Mouse (Mus musculus): ENCODE measurements around the gene Mvb12a. TPM values are rescaled to one million over a fixed set of nuclear protein-coding genes. Genes with fewer than 3 reads are reported as not detected.
"Not testable (repeated sequence)": the region's sequence is repeated elsewhere in the genome, so short reads cannot be mapped to it uniquely, and the experiment has no call there.

Gene Mvb12a
- polyA plus RNA-seq, 1 experiment = 182 TPM

DNA sequence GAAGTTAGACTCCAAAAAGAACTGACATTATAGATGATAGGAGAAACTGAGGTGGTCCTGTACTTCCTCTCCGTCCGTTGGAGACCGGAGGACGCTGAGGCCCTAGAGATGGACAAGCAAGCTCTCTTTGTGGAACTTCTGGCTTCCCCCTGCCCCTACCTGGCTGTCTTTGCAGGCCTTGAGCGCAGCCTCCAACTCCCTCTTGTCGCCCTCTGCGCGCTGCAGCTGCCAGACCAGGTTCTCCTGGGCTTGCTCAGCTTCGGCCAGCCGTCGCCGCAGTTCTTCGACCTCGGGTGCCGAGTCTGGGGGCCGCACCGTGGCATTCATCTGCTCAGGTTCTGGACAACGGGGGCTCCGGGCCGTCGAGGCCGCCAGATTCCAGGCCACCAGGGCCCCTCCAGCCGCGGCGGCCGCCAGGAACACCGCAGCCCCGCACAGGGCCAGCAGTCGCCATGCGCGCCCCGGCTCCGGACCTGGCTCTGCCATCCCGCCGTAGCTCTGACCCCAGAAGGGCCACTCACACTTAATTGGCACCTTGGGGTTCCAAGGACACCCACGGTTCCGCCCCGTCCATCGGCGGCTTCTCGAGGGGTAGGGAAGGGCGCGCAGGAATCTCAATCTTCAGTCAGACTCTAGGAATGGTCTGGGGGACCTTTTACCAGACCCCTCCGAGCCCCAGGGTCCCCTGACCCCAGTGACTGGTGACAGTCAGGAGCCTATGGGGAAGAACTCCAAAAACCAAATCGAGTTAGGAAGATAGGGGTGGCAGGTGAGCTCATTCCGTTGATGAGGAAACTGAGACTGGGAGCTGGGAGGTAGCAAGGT is 17.3 kb upstream of the Mvb12a start, which contains the start of gene Ccdc194:
TSS of gene Ccdc194 (minus strand) at position 486 of the 825 bp plus-strand sequence.
- no peak for DNase-seq
- WGBS = 87% methylated on average over 46 of the region's 46 CpGs
- no peak within 1 kb of the TSS for H3K27ac ChIP-seq (ENCODE audit: control insufficient read depth, insufficient read depth, low read length)
- H3K36me3 ChIP-seq (ENCODE audit: control insufficient read depth, insufficient read depth, low read length) = no peaks in the 10 kb centered on the region
- TF ChIP-seq POLR2A (IDR thresholded peaks at IDR 0.05; ENCODE audit: control insufficient read depth, extremely low read depth, insufficient read depth, low read length, poor library complexity) (no peak), CTCF (IDR thresholded peaks at IDR 0.05; ENCODE audit: borderline replicate concordance, control insufficient read depth, extremely low read depth, insufficient read depth, low read length, poor library complexity) (no peak)
- peaks cover 9% of the 10 kb centered on the region for H3K4me1 ChIP-seq (replicated peaks; ENCODE audit: control insufficient read depth, insufficient read depth, low read length)
- no peak within 1 kb of the TSS for H3K4me3 ChIP-seq (ENCODE audit: control insufficient read depth, insufficient read depth, low read length)
- H3K27me3 ChIP-seq (ENCODE audit: control insufficient read depth, insufficient read depth, low read length) = no peaks in the 10 kb centered on the region

DNA sequence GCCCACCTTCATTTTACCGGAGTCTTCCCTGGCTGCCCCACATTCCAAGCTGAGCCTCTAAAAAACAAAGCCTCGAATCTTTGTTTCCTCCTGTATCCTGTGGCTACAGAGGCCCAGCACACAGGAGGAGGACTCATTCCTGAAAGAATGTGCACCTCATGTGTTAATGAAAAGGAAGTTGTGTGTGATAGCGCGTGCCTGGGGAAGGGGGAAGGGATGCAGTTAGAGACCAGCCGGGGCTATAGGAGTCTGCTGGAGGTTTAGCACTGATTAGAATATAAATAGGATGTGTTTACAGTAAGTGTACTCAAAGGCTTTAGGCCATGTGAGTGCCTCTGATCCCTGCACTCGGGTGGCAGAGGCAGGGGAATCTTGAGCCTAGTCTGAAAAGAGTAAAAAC is 16.4 kb upstream of the Mvb12a start:
- H3K36me3 ChIP-seq (ENCODE audit: control insufficient read depth, insufficient read depth, low read length) = no peaks in the 10 kb centered on the region
- H3K4me1 ChIP-seq (replicated peaks; ENCODE audit: control insufficient read depth, insufficient read depth, low read length) = peaks cover 9% of the 10 kb centered on the region
- no peak overlapping the region for H3K27ac ChIP-seq (ENCODE audit: control insufficient read depth, insufficient read depth, low read length)
- H3K27me3 ChIP-seq (ENCODE audit: control insufficient read depth, insufficient read depth, low read length) = no peaks in the 10 kb centered on the region
- WGBS = 71% methylated on average over 6 of the region's 6 CpGs
- H3K4me3 ChIP-seq (ENCODE audit: control insufficient read depth, insufficient read depth, low read length) = no peak overlapping the region
- no peak for DNase-seq
- no peak for TF ChIP-seq CTCF (IDR thresholded peaks at IDR 0.05; ENCODE audit: borderline replicate concordance, control insufficient read depth, extremely low read depth, insufficient read depth, low read length, poor library complexity)
- no peak for TF ChIP-seq POLR2A (IDR thresholded peaks at IDR 0.05; ENCODE audit: control insufficient read depth, extremely low read depth, insufficient read depth, low read length, poor library complexity)

DNA sequence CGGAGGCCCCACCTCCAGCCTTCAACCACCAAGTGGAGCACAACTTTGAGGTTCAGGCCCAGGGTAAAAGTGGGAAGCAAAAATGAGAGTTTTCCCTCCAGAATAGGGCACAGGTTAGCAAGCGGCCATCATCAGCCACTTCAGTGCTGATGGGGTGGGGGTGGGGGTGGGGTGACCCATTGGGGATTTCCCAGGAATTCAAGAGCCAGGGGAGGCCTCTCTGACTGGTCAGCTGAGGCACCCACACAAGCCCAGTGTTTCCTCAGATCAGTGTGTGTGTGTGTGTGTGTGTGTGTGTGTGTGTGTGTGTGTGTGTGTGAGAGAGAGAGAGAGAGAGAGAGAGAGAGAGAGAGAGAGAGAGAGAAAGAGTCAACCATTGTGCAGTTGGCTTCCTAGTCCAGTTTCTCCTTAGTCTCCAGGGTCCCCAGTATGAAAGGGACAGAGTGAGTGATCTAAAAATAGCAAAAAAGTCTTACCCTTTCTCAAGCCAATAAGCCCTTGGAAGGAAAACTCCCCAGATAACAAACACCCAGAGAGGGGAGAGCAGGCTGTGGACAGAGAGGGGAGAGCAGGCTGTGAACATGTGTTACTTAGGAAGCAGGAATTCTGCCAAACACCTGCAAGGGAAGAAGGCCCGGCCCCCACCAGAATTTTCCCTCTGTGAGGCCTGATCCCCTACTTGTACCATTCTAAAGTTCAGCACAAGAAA is 15.4 kb upstream of the Mvb12a start:
- DNase-seq = no peak
- peaks cover 9% of the 10 kb centered on the region for H3K4me1 ChIP-seq (replicated peaks; ENCODE audit: control insufficient read depth, insufficient read depth, low read length)
- TF ChIP-seq POLR2A (IDR thresholded peaks at IDR 0.05; ENCODE audit: control insufficient read depth, extremely low read depth, insufficient read depth, low read length, poor library complexity) (no peak), CTCF (IDR thresholded peaks at IDR 0.05; ENCODE audit: borderline replicate concordance, control insufficient read depth, extremely low read depth, insufficient read depth, low read length, poor library complexity) (no peak)
- H3K27me3 ChIP-seq (ENCODE audit: control insufficient read depth, insufficient read depth, low read length) = no peaks in the 10 kb centered on the region
- H3K27ac ChIP-seq (ENCODE audit: control insufficient read depth, insufficient read depth, low read length) = no peak overlapping the region
- H3K4me3 ChIP-seq (ENCODE audit: control insufficient read depth, insufficient read depth, low read length) = no peak overlapping the region
- WGBS = 67% methylated on average over 3 of the region's 3 CpGs
- no peaks in the 10 kb centered on the region for H3K36me3 ChIP-seq (ENCODE audit: control insufficient read depth, insufficient read depth, low read length)

DNA sequence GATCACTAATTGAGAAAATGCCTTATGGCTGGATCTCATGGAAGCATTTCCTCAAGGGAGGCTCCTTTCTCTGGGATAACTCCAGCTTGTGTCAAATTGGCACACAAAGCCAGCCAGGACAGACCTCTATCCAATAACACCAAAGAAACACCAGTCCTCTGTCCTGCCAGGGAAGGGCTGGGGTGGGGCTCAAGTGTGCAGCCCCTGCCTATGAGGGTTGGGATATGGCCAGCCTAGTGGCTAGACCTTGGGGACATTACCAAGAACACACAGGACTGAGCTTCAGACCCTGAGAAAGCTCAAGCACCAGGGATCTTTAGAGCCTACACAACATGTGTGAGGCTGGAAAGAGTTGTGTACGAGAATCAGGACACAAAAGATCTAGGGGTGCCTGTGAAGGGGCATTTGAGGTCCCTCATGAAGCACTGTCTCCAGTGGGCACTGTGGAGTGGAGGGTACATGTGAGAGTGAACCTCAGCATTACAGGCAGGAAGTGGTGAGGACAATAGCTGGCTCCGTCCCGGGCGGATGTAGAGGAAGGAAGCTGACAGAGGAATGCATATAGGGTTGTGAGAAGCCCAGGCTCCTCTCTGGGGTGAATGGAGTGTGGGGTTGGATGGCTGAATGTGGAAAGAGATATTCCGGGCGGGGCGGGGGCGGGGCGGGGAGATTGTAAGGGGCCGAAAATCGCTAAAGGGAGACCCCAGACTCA is 14.2 kb upstream of the Mvb12a start:
- 11% methylated on average over 11 of the region's 11 CpGs for WGBS
- no peak for TF ChIP-seq CTCF (IDR thresholded peaks at IDR 0.05; ENCODE audit: borderline replicate concordance, control insufficient read depth, extremely low read depth, insufficient read depth, low read length, poor library complexity)
- TF ChIP-seq POLR2A (IDR thresholded peaks at IDR 0.05; ENCODE audit: control insufficient read depth, extremely low read depth, insufficient read depth, low read length, poor library complexity) = no peak
- H3K4me1 ChIP-seq (replicated peaks; ENCODE audit: control insufficient read depth, insufficient read depth, low read length) = peaks cover 9% of the 10 kb centered on the region

DNA sequence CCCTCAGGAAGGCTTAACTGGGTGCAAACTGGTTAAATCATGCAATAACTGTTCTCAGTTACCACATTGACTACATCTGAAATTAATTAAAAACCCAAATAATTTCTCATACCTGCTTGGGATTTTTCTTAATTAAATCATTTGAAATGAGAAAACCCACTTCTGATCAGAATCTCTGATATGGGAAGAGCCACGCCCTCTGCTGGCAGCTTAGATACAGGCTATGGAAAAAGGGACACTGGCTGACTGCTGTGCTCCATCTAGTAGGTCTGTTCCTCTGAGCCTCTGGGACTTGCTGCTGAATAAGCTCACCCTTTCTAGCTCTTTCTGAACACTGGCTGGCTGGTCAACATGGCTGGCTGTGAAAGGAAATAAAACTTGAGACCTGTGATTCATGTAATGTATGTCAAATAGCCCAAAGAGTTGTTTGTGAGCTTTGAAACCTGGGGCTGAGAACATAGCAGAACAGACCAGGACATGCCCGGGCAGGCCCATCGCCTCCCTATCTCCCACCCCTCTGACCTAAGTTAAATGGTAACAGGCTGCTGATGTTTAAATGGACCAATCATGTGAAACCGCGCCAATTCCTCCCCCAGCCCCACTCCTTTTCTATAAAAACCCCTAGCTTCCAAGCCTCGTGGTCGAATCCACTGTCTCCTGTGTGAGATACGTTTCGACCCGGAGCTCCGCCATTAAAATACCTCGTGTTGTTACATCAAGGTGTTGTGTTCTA is 11.8 kb upstream of the Mvb12a start:
- not testable (repeated sequence) for H3K27ac ChIP-seq (ENCODE audit: control insufficient read depth, insufficient read depth, low read length); H3K4me3 ChIP-seq (ENCODE audit: control insufficient read depth, insufficient read depth, low read length); H3K36me3 ChIP-seq (ENCODE audit: control insufficient read depth, insufficient read depth, low read length); H3K27me3 ChIP-seq (ENCODE audit: control insufficient read depth, insufficient read depth, low read length); DNase-seq
- H3K4me1 ChIP-seq (replicated peaks; ENCODE audit: control insufficient read depth, insufficient read depth, low read length) = peaks cover 19% of the 10 kb centered on the region
- 86% methylated on average over 8 of the region's 12 CpGs for WGBS

More for the DNA sequence above, 14.2 kb upstream of the Mvb12a start:
- Histone ChIP-seq H3K36me3 (ENCODE audit: control insufficient read depth, insufficient read depth, low read length) (no peaks in the 10 kb centered on the region), H3K4me3 (ENCODE audit: control insufficient read depth, insufficient read depth, low read length) (no peak overlapping the region), H3K27me3 (ENCODE audit: control insufficient read depth, insufficient read depth, low read length) (no peaks in the 10 kb centered on the region), H3K27ac (ENCODE audit: control insufficient read depth, insufficient read depth, low read length) (peak overlapping the region; percentile 21; the same call in 1 of the 2 replicates)
- peak; percentile 57 for DNase-seq

DNA sequence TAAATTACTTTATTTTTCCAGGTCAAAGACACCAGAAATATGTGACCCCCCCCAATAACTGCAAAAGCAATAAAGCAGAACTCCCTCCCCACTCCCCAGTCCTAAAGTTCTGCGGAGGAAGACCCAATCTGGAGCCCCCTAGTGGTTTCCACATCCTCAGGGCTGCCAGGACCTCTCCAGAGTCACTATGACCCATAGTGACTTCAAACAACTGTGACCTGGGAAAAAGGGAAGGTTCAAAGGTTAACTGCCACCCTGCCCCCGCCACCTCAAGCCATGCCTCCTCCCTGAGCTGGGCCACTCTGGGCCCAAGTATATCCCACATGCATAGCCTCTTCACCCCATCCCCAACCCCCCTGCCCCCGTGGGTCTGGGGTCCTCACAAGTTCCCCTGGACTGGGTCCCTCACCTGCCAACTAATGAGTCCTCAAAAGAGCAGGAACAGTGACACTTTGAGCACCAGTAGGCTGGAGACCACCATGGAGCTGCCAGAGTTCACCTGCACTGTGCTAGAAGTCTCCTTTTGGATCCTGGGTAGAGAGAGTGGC is 8.4 kb upstream of the Mvb12a start:
- no peaks in the 10 kb centered on the region for H3K36me3 ChIP-seq (ENCODE audit: control insufficient read depth, insufficient read depth, low read length)
- peaks cover 28% of the 10 kb centered on the region for H3K4me1 ChIP-seq (replicated peaks; ENCODE audit: control insufficient read depth, insufficient read depth, low read length)
- no peak for TF ChIP-seq POLR2A (IDR thresholded peaks at IDR 0.05; ENCODE audit: control insufficient read depth, extremely low read depth, insufficient read depth, low read length, poor library complexity)
- no peak overlapping the region for H3K4me3 ChIP-seq (ENCODE audit: control insufficient read depth, insufficient read depth, low read length)
- DNase-seq = no peak
- no peak overlapping the region for H3K27ac ChIP-seq (ENCODE audit: control insufficient read depth, insufficient read depth, low read length)
- H3K27me3 ChIP-seq (ENCODE audit: control insufficient read depth, insufficient read depth, low read length) = no peaks in the 10 kb centered on the region
- WGBS = 88% methylated on average over 3 of the region's 3 CpGs

Measured in thymus, adult 2 months (tissue).